In the genomic region with DNA sequence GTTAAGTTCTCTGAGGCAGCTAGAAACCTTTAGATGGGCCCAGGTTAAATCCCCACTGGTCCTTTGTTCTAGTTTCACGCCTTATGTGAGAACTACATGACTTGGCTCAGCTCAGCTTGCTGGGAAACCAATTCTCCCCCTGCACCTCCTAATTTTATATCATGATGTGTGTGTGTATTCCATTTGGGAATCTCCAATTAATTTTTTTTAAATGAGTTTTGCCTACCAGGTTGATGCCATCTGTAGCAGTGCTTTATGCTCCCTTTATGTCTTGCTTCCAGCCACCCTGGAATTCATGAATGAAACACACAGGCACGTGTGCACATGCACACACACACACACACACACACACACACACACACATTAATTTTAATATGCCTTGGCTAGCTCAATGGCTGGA, we compare ENCODE assay signal across 23 mouse cellular contexts.
DNase-seq lines count a peak whose midpoint lies in the region; ATAC-seq lines count a peak whose summit lies in the region.
"Had no signal": no experiment of that assay in that cellular context is flagged by ENCODE, and none has a peak within 500 bp of the region (broad histone marks: within the 10 kb centered on the region; RNA-seq: fewer than 3 reads in every experiment).

No protein-coding gene starts in this region.

- no peaks in the 10 kb centered on the region for H3K36me3 ChIP-seq in hindbrain, embryonic 10.5 days
- H3K36me3 ChIP-seq in hindbrain, embryonic 12.5 days, result no peaks in the 10 kb centered on the region
- H3K36me3 ChIP-seq in hindbrain, embryonic 11.5 days (ENCODE audit: control insufficient read depth, insufficient read depth, low read length), result no peaks in the 10 kb centered on the region
- H3K36me3 ChIP-seq in midbrain, embryonic 15.5 days (replicated peaks), result no peaks in the 10 kb centered on the region
- H3K36me3 ChIP-seq: embryonic facial prominence, embryonic 15.5 days; heart, embryonic 15.5 days; kidney, embryonic 15.5 days; limb, embryonic 12.5 days; lung, embryonic 15.5 days had no signal

- H3K4me1 ChIP-seq in hindbrain, embryonic 10.5 days (replicated peaks), result no peaks in the 10 kb centered on the region
- no peaks in the 10 kb centered on the region for H3K4me1 ChIP-seq in hindbrain, embryonic 12.5 days
- no peaks in the 10 kb centered on the region for H3K4me1 ChIP-seq in hindbrain, embryonic 11.5 days (replicated peaks; ENCODE audit: control insufficient read depth, insufficient read depth, low read length)
- no peaks in the 10 kb centered on the region for H3K4me1 ChIP-seq in midbrain, embryonic 15.5 days
- H3K4me1 ChIP-seq: embryonic facial prominence, embryonic 15.5 days; heart, embryonic 15.5 days; kidney, embryonic 15.5 days; limb, embryonic 12.5 days; lung, embryonic 15.5 days had no signal

- H3K9me3 ChIP-seq in hindbrain, embryonic 10.5 days, result peaks cover 11% of the 10 kb centered on the region; the same call in 1 of the 2 replicates
- peaks cover 5% of the 10 kb centered on the region; the same call in 1 of the 2 replicates for H3K9me3 ChIP-seq in hindbrain, embryonic 12.5 days (replicated peaks)
- H3K9me3 ChIP-seq in hindbrain, embryonic 11.5 days (ENCODE audit: control insufficient read depth, low read length), result no peaks in the 10 kb centered on the region
- H3K9me3 ChIP-seq in midbrain, embryonic 15.5 days, result no peaks in the 10 kb centered on the region
- H3K9me3 ChIP-seq: embryonic facial prominence, embryonic 15.5 days; heart, embryonic 15.5 days; lung, embryonic 15.5 days had no signal

- DNase-seq in hindbrain, embryonic 10.5 days (ENCODE audit: low spot score), result peak; percentile 4
- peak; percentile 22 for DNase-seq in R1 (ENCODE audit: low read depth, low spot score)
- peak; percentile 3 for DNase-seq in hindbrain, embryonic 11.5 days (ENCODE audit: low spot score)
- no peak for DNase-seq in left cerebral cortex, adult 8-10 months (ENCODE audit: low spot score in 2 of 2)
- DNase-seq in adipocyte (ENCODE audit: low spot score), result no peak
- no peak for DNase-seq in adrenal gland, postnatal 14 days
- DNase-seq: adrenal gland, adult 8-10 months; cerebellum, adult 11-12 months; cerebellum, postnatal 25 days; gastrocnemius, postnatal 36 days; heart, postnatal 4 days; kidney, postnatal 4 days; right cerebral cortex, postnatal 4 days had no signal

- 38% methylated on average over 2 of the region's 2 CpGs for WGBS in hindbrain, embryonic 10.5 days
- 47% methylated on average over 2 of the region's 2 CpGs for WGBS in hindbrain, embryonic 12.5 days
- 41% methylated on average over 2 of the region's 2 CpGs for WGBS in hindbrain, embryonic 11.5 days
- 19% methylated on average over 2 of the region's 2 CpGs for WGBS in midbrain, embryonic 15.5 days

- no peak overlapping the region for H3K4me3 ChIP-seq in hindbrain, embryonic 10.5 days
- no peak overlapping the region for H3K4me3 ChIP-seq in hindbrain, embryonic 12.5 days
- no peak overlapping the region for H3K4me3 ChIP-seq in hindbrain, embryonic 11.5 days (ENCODE audit: low read depth, low read length)
- H3K4me3 ChIP-seq in midbrain, embryonic 15.5 days, result no peak overlapping the region
- H3K4me3 ChIP-seq: embryonic facial prominence, embryonic 15.5 days; heart, embryonic 15.5 days; kidney, embryonic 15.5 days; limb, embryonic 12.5 days; lung, embryonic 15.5 days had no signal

- H3K27ac ChIP-seq in hindbrain, embryonic 10.5 days, result no peak overlapping the region
- H3K27ac ChIP-seq in hindbrain, embryonic 12.5 days, result no peak overlapping the region
- H3K27ac ChIP-seq in hindbrain, embryonic 11.5 days (ENCODE audit: low read depth, low read length), result no peak overlapping the region
- H3K27ac ChIP-seq in midbrain, embryonic 15.5 days, result no peak overlapping the region
- H3K27ac ChIP-seq: embryonic facial prominence, embryonic 15.5 days; heart, embryonic 15.5 days; kidney, embryonic 15.5 days; limb, embryonic 12.5 days; liver, embryonic 14.5 days; lung, embryonic 15.5 days had no signal

- H3K9ac ChIP-seq in hindbrain, embryonic 12.5 days, result no peak overlapping the region
- no peak overlapping the region for H3K9ac ChIP-seq in hindbrain, embryonic 11.5 days (ENCODE audit: low read depth, low read length)
- H3K9ac ChIP-seq in midbrain, embryonic 15.5 days, result no peak overlapping the region
- H3K9ac ChIP-seq: embryonic facial prominence, embryonic 15.5 days; heart, embryonic 15.5 days; kidney, embryonic 15.5 days; limb, embryonic 12.5 days; liver, embryonic 14.5 days; lung, embryonic 15.5 days had no signal

- no peak overlapping the region for H3K4me2 ChIP-seq in hindbrain, embryonic 12.5 days (replicated peaks)
- H3K4me2 ChIP-seq in hindbrain, embryonic 11.5 days (replicated peaks; ENCODE audit: low read depth, low read length), result no peak overlapping the region
- H3K4me2 ChIP-seq in midbrain, embryonic 15.5 days, result no peak overlapping the region
- H3K4me2 ChIP-seq: embryonic facial prominence, embryonic 15.5 days; heart, embryonic 15.5 days; kidney, embryonic 15.5 days; limb, embryonic 12.5 days; lung, embryonic 15.5 days had no signal

- ATAC-seq in hindbrain, embryonic 12.5 days (ENCODE audit: low FRiP score), result no peak
- no peak for ATAC-seq in hindbrain, embryonic 11.5 days (ENCODE audit: low FRiP score)
- ATAC-seq in midbrain, embryonic 15.5 days (replicated peaks), result peak; percentile 56; the same call in 1 of the 2 replicates
- ATAC-seq: intestine, embryonic 16.5 days had no signal

- no peaks in the 10 kb centered on the region for H3K27me3 ChIP-seq in hindbrain, embryonic 10.5 days (ENCODE audit: insufficient read depth, poor library complexity, severe bottlenecking)
- no peaks in the 10 kb centered on the region for H3K27me3 ChIP-seq in hindbrain, embryonic 12.5 days
- no peaks in the 10 kb centered on the region for H3K27me3 ChIP-seq in hindbrain, embryonic 11.5 days (ENCODE audit: control insufficient read depth, insufficient read depth, low read length)
- H3K27me3 ChIP-seq in midbrain, embryonic 15.5 days (replicated peaks), result no peaks in the 10 kb centered on the region
- H3K27me3 ChIP-seq: CH12.LX; embryonic facial prominence, embryonic 15.5 days; heart, embryonic 15.5 days; kidney, embryonic 15.5 days; limb, embryonic 12.5 days; lung, embryonic 15.5 days had no signal

Comparison
In these comparisons a context has a peak if more than half of its experiments do, and no peak if none do; other contexts are left out.
1. DNase-seq: peak in hindbrain, embryonic 10.5 days (single experiment), R1 (single experiment) and hindbrain, embryonic 11.5 days (single experiment); none in left cerebral cortex, adult 8-10 months (0 of 2), adipocyte (single experiment) and adrenal gland, postnatal 14 days (single experiment).